Mouse (Mus musculus): Measurements from ENCODE around the gene Emsy.

DNA sequence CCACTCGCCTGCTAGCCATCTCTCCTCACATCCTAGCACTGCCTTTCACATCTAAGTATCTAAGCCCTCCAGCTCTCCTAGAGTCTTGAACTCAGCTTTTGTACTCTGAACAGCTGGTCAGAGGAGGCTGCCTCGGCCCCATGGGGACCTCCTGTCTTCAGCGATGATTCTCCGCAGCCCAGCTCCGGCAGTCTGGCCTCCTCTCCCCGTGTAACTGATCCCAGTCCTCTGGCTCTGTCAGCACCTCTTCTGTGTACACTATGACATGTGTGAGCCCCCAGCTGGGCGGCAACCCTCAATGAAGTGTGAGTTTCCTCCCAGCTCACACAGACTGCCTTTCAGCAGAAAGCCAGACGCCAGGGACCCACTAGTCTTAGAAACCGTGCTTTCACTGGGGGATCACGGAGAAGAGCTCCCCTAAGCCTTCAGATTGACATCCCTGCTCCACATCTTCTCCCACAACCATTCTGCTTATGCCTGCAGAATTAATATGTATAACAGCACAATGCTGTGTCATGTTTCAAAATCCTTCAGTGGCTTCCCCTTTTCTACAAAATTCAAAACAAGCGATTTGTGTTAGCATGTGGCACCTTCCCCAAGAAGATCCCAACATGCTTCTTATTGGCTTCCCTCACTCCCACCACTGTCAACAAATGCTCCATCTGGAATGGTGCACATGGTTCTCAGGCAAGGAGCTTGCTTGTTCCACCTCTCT lies 15.8 kb upstream of the Emsy start:
- TF ChIP-seq CTCF (IDR thresholded peaks at IDR 0.05) (no peak), EP300 (IDR thresholded peaks at IDR 0.05) (no peak)
